Mouse (Mus musculus): Measurements from ENCODE around the gene Sft2d2. TPM values are rescaled to one million over a fixed set of nuclear protein-coding genes. Genes with fewer than 3 reads are reported as not detected.

The Sft2d2 gene
- total and polyA plus RNA-seq, 3 experiments: 26.0 to 31.6 (median 27.2) TPM

GRCm38 (mm10) chr1:165192102-165192501 is 2.1 kb downstream of the Sft2d2 start:
- peak overlapping the region; percentile 36 to 79 (median 73) for H3K4me3 ChIP-seq (replicated peaks in 1 of 3; ENCODE audit: low read depth in 2 of 3, low read length in 2 of 3, poor library complexity in 1 of 3)
- no peak; the same call in 1 of the 2 replicates for TF ChIP-seq IRF4 (IDR thresholded peaks at IDR 0.05; ENCODE audit: low read depth, low read length)
- peak; percentile 59; the same call in 1 of the 2 replicates for TF ChIP-seq ETS1 (conservative IDR thresholded peaks at IDR 0.05; ENCODE audit: low read depth, low read length)
- TF ChIP-seq ZC3H11A (IDR thresholded peaks at IDR 0.05; ENCODE audit: low read depth, low read length): no peak
- TF ChIP-seq JUN (IDR thresholded peaks at IDR 0.05; ENCODE audit: insufficient read depth, low read depth, low read length): peak; percentile 34; the same call in 1 of the 2 replicates
- TF ChIP-seq BHLHE40 (IDR thresholded peaks at IDR 0.05; ENCODE audit: low read depth, low read length): peak; percentile 38
- TF ChIP-seq TBP (conservative IDR thresholded peaks at IDR 0.05; ENCODE audit: low read depth, low read length): no peak
- TF ChIP-seq ZMIZ1 (IDR thresholded peaks at IDR 0.05; ENCODE audit: low read depth, low read length): no peak
- TF ChIP-seq MXI1 (IDR thresholded peaks at IDR 0.05; ENCODE audit: low read depth, low read length): no peak
- no peak for TF ChIP-seq UBTF (IDR thresholded peaks at IDR 0.05; ENCODE audit: low read depth, low read length)
- TF ChIP-seq CTCF (conservative IDR thresholded peaks at IDR 0.05 in 1 of 2, IDR thresholded peaks at IDR 0.05 in 1 of 2; ENCODE audit: low read depth in 2 of 2, low read length in 2 of 2): no peak
- no peak for TF ChIP-seq MEF2A (IDR thresholded peaks at IDR 0.05; ENCODE audit: borderline replicate concordance, low read depth, low read length)
- TF ChIP-seq E2F4 (IDR thresholded peaks at IDR 0.05; ENCODE audit: insufficient replicate concordance, low read depth, low read length): no peak
- no peak for TF ChIP-seq KAT2A (IDR thresholded peaks at IDR 0.05; ENCODE audit: insufficient replicate concordance, low read length)
- no peak for TF ChIP-seq ELF1 (IDR thresholded peaks at IDR 0.05; ENCODE audit: low read depth, low read length)
- TF ChIP-seq PAX5 (IDR thresholded peaks at IDR 0.05; ENCODE audit: low read length): no peak
- no peak for TF ChIP-seq ZKSCAN1 (IDR thresholded peaks at IDR 0.05; ENCODE audit: borderline replicate concordance, low read depth, low read length)
- no peak for TF ChIP-seq POLR2AphosphoS2 (IDR thresholded peaks at IDR 0.05; ENCODE audit: low read depth, low read length)
- no peak for TF ChIP-seq MAX (IDR thresholded peaks at IDR 0.05; ENCODE audit: low read length)
- no peak for TF ChIP-seq GABPA (IDR thresholded peaks at IDR 0.05; ENCODE audit: insufficient replicate concordance, low read depth, low read length)
- no peak for TF ChIP-seq MAFK (IDR thresholded peaks at IDR 0.05; ENCODE audit: insufficient replicate concordance, low read length)
- TF ChIP-seq EP300 (IDR thresholded peaks at IDR 0.05; ENCODE audit: low read length): 0 out of 2 replicates have a peak, but pooled peaks have one; percentile 23
- no peak for TF ChIP-seq USF1 (IDR thresholded peaks at IDR 0.05; ENCODE audit: low read depth, low read length)
- no peak for TF ChIP-seq NRF1 (IDR thresholded peaks at IDR 0.05; ENCODE audit: low read depth, low read length)
- TF ChIP-seq USF2 (conservative IDR thresholded peaks at IDR 0.05; ENCODE audit: low read depth, low read length): no peak
- no peak for TF ChIP-seq TCF12 (IDR thresholded peaks at IDR 0.05; ENCODE audit: low read depth, low read length)
- TF ChIP-seq HCFC1 (IDR thresholded peaks at IDR 0.05; ENCODE audit: low read depth, low read length): no peak
- TF ChIP-seq MYC (IDR thresholded peaks at IDR 0.05; ENCODE audit: low read depth, low read length): no peak
- TF ChIP-seq ZNF384 (IDR thresholded peaks at IDR 0.05; ENCODE audit: low read depth, low read length): peak; percentile 91
- peaks cover 12 to 28% of the 10 kb centered on the region in 2 experiments for H3K36me3 ChIP-seq (replicated peaks in 1 of 2; ENCODE audit: control insufficient read depth in 1 of 2, insufficient read depth in 1 of 2, low read length in 1 of 2)
- DNase-seq (ENCODE audit: extremely low read depth): peak; percentile 60
- peak overlapping the region; percentile 85 for H3K4me2 ChIP-seq (ENCODE audit: insufficient read depth, low read depth, poor library complexity, severe bottlenecking)
- H3K27me3 ChIP-seq (replicated peaks): no peaks in the 10 kb centered on the region
- peaks cover 37 to 60% of the 10 kb centered on the region in 2 experiments for H3K4me1 ChIP-seq (ENCODE audit: control insufficient read depth in 1 of 2, insufficient read depth in 2 of 2)
- peak overlapping the region; percentile 93 for H3K9ac ChIP-seq (ENCODE audit: insufficient read depth, low read depth)
- peaks cover 40% of the 10 kb centered on the region for H3K79me2 ChIP-seq (replicated peaks; ENCODE audit: control insufficient read depth, extremely low read depth, insufficient read depth, poor library complexity, severe bottlenecking)
- in situ Hi-C loops (cut with MboI; ENCODE audit: low pct_ligation_motif_present, low pct_unique_long_range_greater_than_20kb, low sequenced_read_pairs): no loop called here
- peak overlapping the region; percentile 80; the same call in 1 of the 2 replicates for H3K27ac ChIP-seq (ENCODE audit: insufficient read depth, low read depth)
- H3K9me3 ChIP-seq (replicated peaks; ENCODE audit: low read length): no peaks in the 10 kb centered on the region
- dilution Hi-C loops (cut with MboI; ENCODE audit: extremely low pct_ligation_motif_present, extremely low pct_unique_long_range_greater_than_20kb, low sequenced_read_pairs): no loop called here
